Mouse (Mus musculus) heart, adult 11 months (tissue): ENCODE data around the gene Car11.
"Not testable (repeated sequence)": the region's sequence is repeated elsewhere in the genome, so short reads cannot be mapped to it uniquely, and the experiment has no call there.

Experiments
- DNase-seq: peaks from one replicate; pipeline ENCODE4 v3.0.0; 2022

Gene Car11

GRCm38 (mm10) chr7:45699523-45700141, at the start of gene Car11:
Car11 (plus strand) TSS chr7:45699843.
- peak; percentile 95 for DNase-seq

GRCm38 (mm10) chr7:45650484-45650883, 49.2 kb upstream of the Car11 start:
- peak; percentile 92 for DNase-seq

DNA sequence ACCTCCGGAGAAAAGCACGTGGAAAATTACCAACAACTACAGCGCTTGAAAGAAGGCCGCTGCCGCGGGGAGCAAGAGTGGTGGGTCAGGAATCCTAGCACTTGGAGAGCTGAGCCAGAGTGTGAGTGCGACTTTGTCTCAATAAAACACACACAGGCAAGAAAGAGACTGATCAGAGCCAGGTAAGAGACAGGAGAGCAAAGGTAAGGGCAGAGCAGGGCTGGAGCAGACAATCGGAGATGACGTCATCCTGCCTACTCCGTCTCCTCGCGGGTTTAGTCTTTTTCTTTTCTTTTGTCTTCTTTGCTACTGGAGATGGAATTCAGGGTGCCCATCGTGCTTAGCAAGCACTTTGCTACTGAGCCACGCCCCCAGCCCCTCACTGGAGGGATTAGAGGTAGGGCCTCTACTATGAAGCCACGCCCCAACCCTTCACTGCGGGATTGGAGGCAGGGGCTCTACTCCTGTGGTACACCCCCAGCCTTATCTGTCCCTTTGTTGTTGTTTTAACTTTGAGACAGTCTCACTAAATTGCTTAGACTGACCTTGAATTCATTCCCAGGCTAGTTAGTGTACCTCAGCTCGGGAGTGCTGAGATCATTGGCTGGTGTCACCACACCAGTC, 45.1 kb upstream of the Car11 start:
- DNase-seq = no peak

DNA sequence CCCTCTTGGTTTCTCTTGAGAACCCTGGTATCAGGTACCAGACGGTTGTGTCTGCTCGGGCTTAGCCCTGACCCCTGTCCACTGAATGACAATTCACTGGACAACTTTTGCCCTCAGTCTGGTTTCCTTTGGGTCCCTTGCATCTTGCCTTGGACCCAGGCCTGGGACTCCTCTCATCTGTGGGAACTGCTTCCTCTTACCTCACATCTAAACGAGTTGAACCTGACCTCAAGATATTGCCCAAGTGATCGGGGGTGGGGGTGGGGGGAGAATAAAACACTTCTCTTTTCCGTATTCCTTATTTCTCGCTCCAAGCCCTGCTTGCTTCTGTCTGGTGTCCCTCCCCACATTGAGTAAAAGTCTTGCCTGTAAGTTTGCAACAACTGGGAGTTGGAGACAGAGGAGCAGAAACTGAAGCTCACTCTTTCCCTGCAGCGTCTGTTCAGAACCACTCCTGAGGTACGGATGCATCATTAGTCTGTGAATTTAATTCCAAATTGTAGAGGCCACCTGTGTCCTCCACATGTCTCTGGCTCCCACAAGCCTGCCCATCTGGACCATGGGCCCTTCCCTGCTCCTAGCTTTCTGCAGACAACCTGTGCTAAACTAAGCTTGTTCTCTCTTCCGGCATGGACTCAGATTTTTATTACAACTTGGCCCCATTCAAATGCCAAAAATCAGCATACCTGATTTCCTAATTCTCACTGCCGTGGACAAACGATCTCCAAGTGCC, 38.7 kb upstream of the Car11 start:
- DNase-seq = no peak

- DNase-seq = not testable (repeated sequence)
These were observed 37.9 kb upstream of the Car11 start for GRCm38 (mm10) chr7:45661702-45662101.

DNA sequence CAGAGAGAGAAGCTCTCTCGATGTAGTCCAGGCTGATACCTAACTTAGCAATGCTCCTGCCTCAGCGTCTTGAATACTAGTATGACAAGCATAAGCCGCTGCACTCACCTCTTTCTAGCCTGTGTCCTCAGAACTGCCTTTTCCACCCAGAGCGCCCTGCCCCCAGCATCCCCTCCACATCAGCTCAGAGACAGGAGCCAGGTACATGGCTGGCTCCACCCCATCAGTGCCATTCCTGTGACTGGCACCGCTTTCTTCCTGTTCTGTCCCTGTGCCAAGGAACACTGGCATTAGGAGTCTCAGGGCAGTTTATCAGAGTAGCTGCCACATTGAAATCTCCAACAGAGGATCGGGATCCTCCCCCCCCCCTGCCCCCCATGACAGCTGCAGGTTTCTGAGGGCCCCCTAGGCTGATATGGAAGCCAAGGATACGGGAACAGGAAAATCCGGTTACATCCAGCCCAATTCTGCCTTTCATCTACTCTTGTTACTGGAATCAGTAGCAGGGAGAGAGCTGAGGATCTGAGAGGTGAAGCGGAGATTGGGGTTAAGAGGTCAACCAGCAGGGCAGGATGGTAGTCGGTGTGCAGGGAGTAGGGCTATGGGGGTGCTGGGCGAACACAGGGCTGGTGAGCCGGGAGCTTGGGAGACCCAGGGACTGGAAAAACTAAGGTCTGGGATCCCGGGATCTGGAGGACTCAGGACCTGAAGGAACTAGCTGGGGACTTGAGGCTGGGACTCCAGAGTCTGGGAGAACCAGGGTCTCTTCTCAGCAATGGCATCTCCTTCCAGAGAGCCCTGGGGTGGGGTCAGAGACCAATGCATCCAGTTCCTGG, 34.1 kb upstream of the Car11 start:
- no peak for DNase-seq

GRCm38 (mm10) chr7:45666161-45666560, 33.5 kb upstream of the Car11 start, which contains the start of gene Fut2:
Fut2 (minus strand) TSS chr7:45666394.
- DNase-seq = no peak

- no peak for DNase-seq
These were observed 31.9 kb upstream of the Car11 start for GRCm38 (mm10) chr7:45667761-45668160.

DNA sequence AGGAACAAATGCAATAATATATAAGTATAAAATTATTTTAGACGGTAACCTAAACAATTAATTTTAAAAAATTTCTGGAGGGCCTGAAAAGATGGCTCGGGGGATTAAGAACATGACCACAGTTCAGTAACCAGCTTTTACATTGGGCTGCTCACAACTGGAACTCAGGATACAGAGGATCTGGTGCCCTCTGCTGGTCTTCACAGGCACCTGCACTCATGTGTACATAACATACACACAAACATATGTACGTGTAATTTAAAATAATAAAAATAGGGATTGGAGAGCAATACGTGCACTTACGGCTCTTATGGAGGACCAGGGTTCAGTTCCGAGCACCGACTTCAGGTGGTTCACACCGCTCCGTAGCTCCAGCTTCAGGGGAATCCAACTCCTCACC, 30.7 kb upstream of the Car11 start:
- DNase-seq = no peak

- DNase-seq = no peak
These were observed 21.9 kb upstream of the Car11 start for GRCm38 (mm10) chr7:45677627-45678295.

DNA sequence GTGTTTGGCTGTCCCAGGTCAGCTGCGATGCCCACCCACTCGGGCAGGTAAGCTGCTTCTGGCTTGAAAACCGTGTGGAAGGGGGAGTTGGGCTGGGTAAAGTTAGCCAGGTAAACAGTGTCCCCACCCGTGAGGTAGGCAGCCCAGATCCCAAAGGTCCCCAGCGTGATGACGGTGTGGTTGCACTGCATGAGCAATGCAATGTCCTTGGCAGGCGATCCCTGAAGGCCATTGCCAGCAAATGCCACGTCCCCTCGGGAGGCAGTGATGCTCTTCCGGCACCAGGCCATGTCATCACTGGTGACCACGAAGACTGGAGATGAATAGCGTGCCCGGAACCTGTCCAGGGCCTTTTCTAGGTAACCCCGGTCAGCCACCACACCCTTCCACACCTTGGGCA, 21.1 kb upstream of the Car11 start:
- no peak for DNase-seq

- peak; percentile 98 for DNase-seq
These were observed 19.5 kb upstream of the Car11 start for GRCm38 (mm10) chr7:45679966-45680621.

- peak; percentile 98 for DNase-seq
These were observed 18.5 kb upstream of the Car11 start for GRCm38 (mm10) chr7:45681046-45681736.

DNA sequence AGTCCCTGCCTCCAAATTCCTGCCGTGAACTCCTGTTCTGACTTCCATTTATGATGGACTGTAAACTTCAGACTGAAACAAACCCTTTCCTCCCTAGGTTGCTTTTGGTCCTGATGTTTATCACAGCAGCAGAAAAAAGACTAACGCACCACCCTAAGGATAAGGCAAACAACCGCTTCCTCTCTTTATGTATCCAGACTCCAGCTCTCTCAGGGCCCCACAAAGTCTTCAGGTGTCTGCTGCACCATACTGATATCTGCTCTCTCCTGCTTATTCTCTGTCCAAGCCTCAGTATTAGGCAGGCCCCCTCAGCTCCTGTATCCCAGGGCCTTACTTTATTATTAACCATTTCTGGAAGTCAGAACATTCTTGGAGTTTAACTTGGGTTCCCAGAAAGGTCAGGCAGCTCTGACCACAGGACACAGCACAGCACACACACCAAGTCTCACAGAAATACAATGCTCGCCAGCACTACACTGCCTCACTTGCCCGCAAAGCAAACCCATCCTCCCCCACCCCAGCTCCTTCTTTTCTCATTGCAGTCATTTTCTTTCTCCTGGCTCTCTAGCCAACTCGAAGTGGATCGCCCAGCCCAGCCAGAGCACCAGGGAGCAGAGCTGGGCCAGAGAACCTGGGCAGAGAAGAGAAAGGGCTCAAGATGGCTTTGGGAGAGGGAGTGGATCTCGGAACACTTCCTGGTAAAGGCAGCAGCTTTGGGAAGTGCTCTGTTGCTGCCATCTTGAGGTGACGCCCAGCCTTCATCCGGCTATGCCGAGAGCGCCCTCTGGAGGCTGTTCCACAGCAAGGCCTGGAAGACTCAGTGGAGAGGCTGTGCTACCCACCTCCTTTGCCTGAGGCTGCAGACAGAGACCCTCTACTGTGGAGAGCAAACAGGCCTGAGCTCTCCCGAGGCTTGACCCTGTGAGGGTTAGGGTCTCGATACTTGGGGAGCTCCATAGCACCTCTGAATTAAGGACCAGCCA, 17.2 kb upstream of the Car11 start:
- DNase-seq = peak; percentile 98

DNA sequence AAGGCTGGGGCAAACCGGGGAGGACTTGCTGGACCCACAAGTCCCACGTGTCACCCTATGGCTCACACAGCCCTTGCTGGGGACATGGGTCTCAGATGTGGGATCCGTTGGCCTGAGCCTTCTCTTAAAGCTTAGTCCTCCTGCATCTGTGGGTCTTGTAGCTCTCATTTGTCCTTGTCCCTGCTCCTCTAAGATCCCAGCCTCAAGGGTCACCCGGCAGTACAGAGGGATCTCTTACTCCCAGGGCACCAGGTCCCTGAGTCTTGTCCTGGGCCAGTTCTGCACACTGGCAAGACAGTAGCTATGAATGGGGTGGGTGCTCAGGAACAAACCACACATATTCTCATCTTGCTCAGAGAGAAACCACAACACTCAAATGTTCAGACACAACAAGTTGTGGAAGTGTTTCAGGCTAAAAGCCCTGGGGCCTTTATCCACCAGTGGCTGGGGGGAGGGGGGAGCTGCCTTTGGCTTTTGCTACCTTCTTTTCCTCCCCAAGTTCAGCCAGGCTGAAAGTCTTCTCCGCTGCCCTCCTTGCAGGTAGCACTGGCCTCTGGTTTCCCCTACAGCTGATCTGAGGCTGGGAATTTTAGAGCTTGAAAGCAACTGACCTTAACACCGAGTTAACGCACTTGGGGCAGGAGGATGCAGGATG, 16.1 kb upstream of the Car11 start, which contains the start of gene Ntn5:
Gene Ntn5 (plus strand): TSS at position 627 of the 655 bp plus-strand sequence.
- DNase-seq = no peak

DNA sequence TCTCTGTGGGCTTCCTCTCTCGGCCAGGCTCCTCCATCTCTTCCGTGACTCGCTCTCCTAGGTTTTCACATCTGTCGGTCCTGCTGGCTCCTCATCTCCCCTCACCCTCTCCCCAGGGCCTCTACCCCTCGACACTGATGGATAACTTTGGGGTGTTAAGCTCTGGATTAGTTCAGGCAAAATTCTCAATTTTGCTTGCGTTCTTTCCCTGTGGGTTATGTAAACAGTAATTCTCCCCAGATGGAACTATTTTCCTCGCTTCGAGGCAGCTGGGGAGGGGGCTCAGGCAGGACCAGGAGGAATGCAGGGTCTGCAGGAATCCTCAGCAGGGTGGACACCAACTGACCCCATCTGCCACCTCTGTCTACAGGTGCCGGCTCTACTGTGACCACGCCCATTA, 13.8 kb upstream of the Car11 start:
- no peak for DNase-seq

- no peak for DNase-seq
These were observed 12.8 kb upstream of the Car11 start for GRCm38 (mm10) chr7:45686841-45687240.

GRCm38 (mm10) chr7:45689099-45689498, 10.5 kb upstream of the Car11 start:
- DNase-seq = no peak

- no peak for DNase-seq
These were observed 9.8 kb upstream of the Car11 start for GRCm38 (mm10) chr7:45689800-45690199.
